Mouse (Mus musculus) G1E (cell line): Measurements from ENCODE around the gene Ppp1r3d. TPM values are rescaled to one million over a fixed set of nuclear protein-coding genes. Genes with fewer than 3 reads are reported as not detected.
A peak's percentile ranks its signal among the peaks of the same experiment; 100 is the strongest.

Source experiments
- ATAC-seq: 2 replicates; pipeline ENCODE4 v1.8.0; 2016; ENCODE audit warnings: mild to moderate bottlenecking; ENCODE audit not compliant: insufficient number of reproducible peaks, poor library complexity, low FRiP score, severe bottlenecking; ENCODE audit errors: extremely low read depth
- DNase-seq: peaks from one replicate; pipeline ENCODE4 v3.0.0; 2012; ENCODE audit warnings: low spot score
- H3K27me3 ChIP-seq: 2 replicates; pipeline ENCODE4 v1.6.1; 2012; ENCODE audit warnings: mild to moderate bottlenecking, low read length, inconsistent platforms; ENCODE audit not compliant: insufficient read depth
- H3K36me3 ChIP-seq: replicated peaks from 2 replicates; pipeline ENCODE3; 2012; ENCODE audit warnings: mild to moderate bottlenecking, inconsistent platforms
- H3K4me1 ChIP-seq: 2 replicates; pipeline ENCODE4 v1.6.1; 2012; ENCODE audit warnings: low read depth, low read length, inconsistent platforms, mixed read lengths; ENCODE audit not compliant: insufficient read depth
- H3K4me3 ChIP-seq: 2 replicates; pipeline ENCODE4 v1.5.1; 2012; ENCODE audit warnings: low read depth, mild to moderate bottlenecking, inconsistent platforms, low read length, moderate library complexity, mixed read lengths
- H3K9me3 ChIP-seq: replicated peaks from 2 replicates; pipeline ENCODE4 v1.6.1; 2012; ENCODE audit warnings: inconsistent platforms
- CTCF ChIP-seq: IDR thresholded peaks from 2 replicates; pipeline ENCODE4 v1.5.1; 2012; ENCODE audit warnings: low read depth, low read length, inconsistent platforms, mixed read lengths
- GATA1 ChIP-seq: IDR thresholded peaks from 2 replicates; pipeline ENCODE4 v1.6.1; 2012; ENCODE audit warnings: borderline replicate concordance, low read length, inconsistent platforms, mixed read lengths
- GATA2 ChIP-seq: IDR thresholded peaks from 2 replicates; pipeline ENCODE4 v1.6.1; 2012; ENCODE audit warnings: low read depth, low read length, inconsistent platforms, borderline replicate concordance
- POLR2AphosphoS5 ChIP-seq: IDR thresholded peaks from 2 replicates; pipeline ENCODE4 v1.6.1; 2012; ENCODE audit warnings: low read depth, low read length, inconsistent platforms; ENCODE audit not compliant: insufficient replicate concordance
- TAL1 ChIP-seq: conservative IDR thresholded peaks from 2 replicates; pipeline ENCODE4 v1.6.1; 2012; ENCODE audit warnings: low read depth, low read length, inconsistent platforms, mixed read lengths
- polyA plus RNA-seq: library from polyadenylated mRNA; stranded (reverse); fragments of >175 nt; gene quantifications from 2 replicates; pipeline ENCODE4 v1.2.3, GENCODE M21; 2012
- total RNA-seq, 2 experiments: library from RNA; stranded (forward) in 1 of 2; stranded (reverse) in 1 of 2; fragments of 200-1000 nt in 1 of 2; fragments of >200 nt in 1 of 2; fragmentation: Nextera tagmentation in 1 of 2; gene quantifications; 2 replicates each; pipeline ENCODE4 v1.2.3; 2014 to 2017

Ppp1r3d gene
- not detected in 2 replicates for total RNA-seq (2014; fragmentation: Nextera tagmentation)
- total RNA-seq (2017) = 0.05 TPM in 1 of 2 replicates, not detected in the other
- not detected in 2 replicates for polyA plus RNA-seq

DNA sequence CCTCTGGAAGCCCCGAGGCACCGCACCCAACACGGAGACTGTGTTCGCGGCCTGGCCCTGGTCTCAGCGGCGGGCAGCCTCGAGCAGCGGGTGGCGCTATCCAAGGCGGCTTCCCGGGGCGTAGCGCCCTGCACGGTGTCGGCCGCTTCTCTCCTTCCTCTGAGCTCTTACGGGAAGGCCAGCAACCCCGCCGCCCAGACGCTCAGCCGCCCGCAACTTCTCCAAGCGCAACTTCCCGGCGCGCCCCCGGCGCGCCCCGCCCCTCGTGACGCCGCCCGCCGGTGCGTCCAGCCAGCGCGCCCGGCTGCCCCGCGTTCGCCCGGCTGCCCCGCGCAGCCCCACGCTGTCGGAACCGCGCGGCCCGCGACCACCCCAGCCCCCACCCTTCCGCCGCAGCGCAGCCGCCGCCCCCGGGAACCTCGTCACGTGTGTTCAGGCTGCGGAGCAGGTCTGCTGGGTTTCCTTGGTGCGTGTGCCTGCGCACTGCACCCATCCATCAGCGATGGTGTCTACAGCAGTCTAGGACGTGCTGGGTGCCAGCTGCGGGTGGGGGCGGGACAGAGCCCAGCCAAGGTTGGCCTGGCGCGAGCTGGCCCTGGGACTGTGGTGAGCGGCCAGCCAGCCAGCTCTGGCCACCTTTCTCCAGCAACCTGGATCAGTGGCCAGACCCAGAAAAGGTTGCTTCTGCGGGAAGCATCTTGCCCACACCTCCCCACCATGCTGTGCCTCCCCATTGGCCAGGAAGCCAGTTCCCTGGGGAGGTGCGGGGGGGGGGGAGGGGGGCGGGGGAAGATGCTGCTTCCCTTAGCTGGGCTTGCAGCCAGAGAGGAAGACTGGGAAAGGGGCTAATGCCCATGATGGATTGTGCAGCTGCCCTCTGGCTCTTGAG is at the start of gene Ppp1r3d, which contains the start of gene Fam217b:
Gene Ppp1r3d, minus strand, starts transcription at position 212 of the 889 bp plus-strand sequence.
Gene Fam217b, plus strand, starts transcription at position 264 of the 889 bp plus-strand sequence.
- DNase-seq = no peak
- Histone ChIP-seq H3K9me3 (peaks cover 82% of the 10 kb centered on the region), H3K4me1 (no peaks in the 10 kb centered on the region), H3K36me3 (no peaks in the 10 kb centered on the region), H3K4me3 (peak within 1 kb of the TSS; percentile 39; the same call in 1 of the 2 replicates), H3K27me3 (no peaks in the 10 kb centered on the region; the same call in 1 of the 2 replicates)
- no peak for ATAC-seq
- TF ChIP-seq GATA2 = no peak
- no peak for TF ChIP-seq GATA1
- no peak for TF ChIP-seq TAL1
- TF ChIP-seq CTCF = no peak
- no peak for TF ChIP-seq POLR2AphosphoS5

DNA sequence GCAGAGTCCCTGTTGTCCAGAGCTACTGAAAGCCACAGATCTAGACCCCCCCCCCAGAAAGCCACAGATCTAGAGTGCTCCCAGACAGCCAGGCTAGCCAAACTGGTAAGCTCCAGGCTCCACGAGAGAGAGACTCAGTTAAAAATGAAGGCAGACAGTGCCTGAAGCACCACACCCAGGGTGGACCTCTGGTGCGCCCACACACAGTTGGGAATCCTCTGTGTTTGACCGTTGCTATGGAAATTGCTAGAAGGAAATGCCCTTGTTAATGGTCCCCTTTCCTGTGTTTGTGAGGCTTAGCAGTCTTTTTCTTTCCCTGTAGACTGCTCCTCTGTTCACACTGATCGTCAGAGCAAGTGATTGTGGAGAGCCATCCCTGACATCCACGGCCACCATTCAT is 46.1 kb upstream of the Ppp1r3d start:
- Histone ChIP-seq H3K4me1 (no peaks in the 10 kb centered on the region), H3K36me3 (no peaks in the 10 kb centered on the region), H3K9me3 (peaks cover 49% of the 10 kb centered on the region), H3K27me3 (no peaks in the 10 kb centered on the region), H3K4me3 (no peak overlapping the region)
- no peak for DNase-seq
- TF ChIP-seq CTCF (no peak), GATA2 (no peak), TAL1 (no peak)
- no peak for ATAC-seq

DNA sequence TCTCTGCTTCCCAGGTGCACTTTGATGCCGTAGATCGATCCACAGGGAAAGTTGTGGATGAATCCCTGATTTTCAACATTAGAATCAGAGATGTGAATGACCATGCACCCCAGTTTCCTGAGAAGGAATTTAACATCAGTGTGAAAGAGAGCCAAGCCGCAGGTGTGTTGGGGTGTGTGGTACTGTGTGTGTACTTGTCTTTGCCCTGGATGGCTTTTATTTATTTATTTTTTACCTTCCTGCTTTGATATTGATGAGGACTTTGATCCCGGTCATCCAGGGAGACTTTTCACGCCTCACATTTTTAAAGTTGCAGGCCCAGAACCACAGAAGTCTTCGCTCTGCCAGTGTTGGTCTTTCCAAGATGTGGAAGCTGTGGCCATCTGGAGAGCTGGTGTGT is 43.1 kb upstream of the Ppp1r3d start:
- Histone ChIP-seq H3K4me1 (no peaks in the 10 kb centered on the region), H3K4me3 (no peak overlapping the region), H3K9me3 (peaks cover 54% of the 10 kb centered on the region), H3K27me3 (no peaks in the 10 kb centered on the region), H3K36me3 (no peaks in the 10 kb centered on the region)
- TF ChIP-seq CTCF = no peak
- no peak for TF ChIP-seq TAL1
- TF ChIP-seq GATA1 = no peak
- TF ChIP-seq GATA2 = no peak
- no peak for TF ChIP-seq POLR2AphosphoS5
- no peak for ATAC-seq
- DNase-seq = no peak

DNA sequence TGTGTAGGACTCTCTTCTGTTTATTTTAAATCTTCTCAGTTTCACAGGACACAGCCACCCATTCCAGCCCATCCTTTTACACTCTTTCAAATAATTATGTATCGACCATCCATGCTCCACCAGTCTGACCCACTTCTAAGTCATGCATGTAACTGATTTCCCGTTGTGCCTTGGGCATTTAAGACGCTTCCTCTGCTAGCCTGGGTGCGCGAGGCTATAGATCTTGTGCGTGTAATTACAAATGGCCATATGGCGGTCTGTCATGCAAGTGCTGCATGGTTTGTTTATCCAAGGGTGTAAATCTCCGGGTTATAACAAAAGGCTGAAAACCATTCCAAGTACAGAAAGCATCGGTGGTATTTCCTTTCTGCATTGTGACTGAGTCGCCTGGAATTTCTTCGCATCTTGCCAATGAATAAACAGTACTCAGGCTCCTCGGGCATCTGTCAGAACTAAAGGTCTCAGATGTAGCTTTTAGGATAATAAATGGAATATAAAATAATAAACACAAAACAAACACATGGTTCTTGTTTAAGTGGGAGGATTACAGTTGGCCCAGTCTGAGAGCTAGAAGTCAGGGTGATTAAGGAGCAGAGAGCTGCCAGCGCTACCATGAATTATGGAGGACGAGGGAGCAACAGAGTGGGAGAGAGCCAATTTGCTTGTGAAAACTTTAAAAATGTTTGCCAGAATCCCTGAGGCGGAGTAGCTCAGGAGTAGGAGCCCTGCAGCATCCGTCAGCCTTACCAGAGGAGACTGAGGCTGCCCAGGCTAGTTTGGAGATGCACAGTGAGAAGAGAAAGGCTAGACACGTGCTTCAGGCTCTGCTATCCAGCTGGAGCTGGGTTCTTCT is 40.6 kb upstream of the Ppp1r3d start:
- no peaks in the 10 kb centered on the region for H3K36me3 ChIP-seq
- ATAC-seq = no peak
- no peaks in the 10 kb centered on the region for H3K4me1 ChIP-seq
- no peak for TF ChIP-seq TAL1
- no peak for TF ChIP-seq GATA1
- no peak for TF ChIP-seq GATA2
- no peak for TF ChIP-seq CTCF
- TF ChIP-seq POLR2AphosphoS5 = no peak
- no peak for DNase-seq
- peaks cover 56% of the 10 kb centered on the region for H3K9me3 ChIP-seq
- no peaks in the 10 kb centered on the region for H3K27me3 ChIP-seq
- H3K4me3 ChIP-seq = no peak overlapping the region

DNA sequence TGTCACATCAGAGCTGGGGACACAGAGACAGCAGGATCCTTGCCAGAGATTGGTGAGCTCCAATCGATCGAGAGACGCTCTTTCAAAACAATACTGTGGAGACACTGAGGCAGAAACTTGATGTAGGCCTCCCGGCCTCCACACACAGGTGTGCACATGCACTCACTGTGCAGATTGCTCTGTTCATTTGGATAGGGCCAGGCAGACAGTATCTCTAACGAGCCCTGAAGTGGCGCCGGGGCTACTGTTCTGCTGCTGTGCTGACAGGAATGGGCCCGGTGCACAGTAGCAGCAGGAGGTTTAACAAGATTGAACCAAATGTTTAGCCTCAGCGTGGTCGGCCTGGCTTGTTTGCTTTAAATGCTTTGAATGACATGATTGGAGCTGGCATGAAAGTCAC is 36.7 kb upstream of the Ppp1r3d start:
- Histone ChIP-seq H3K4me3 (no peak overlapping the region; the same call in 1 of the 2 replicates), H3K27me3 (no peaks in the 10 kb centered on the region), H3K9me3 (peaks cover 49% of the 10 kb centered on the region), H3K4me1 (no peaks in the 10 kb centered on the region), H3K36me3 (no peaks in the 10 kb centered on the region)
- TF ChIP-seq GATA1 (no peak), GATA2 (no peak), TAL1 (no peak), POLR2AphosphoS5 (no peak), CTCF (no peak)
- DNase-seq (no peak), ATAC-seq (no peak)

DNA sequence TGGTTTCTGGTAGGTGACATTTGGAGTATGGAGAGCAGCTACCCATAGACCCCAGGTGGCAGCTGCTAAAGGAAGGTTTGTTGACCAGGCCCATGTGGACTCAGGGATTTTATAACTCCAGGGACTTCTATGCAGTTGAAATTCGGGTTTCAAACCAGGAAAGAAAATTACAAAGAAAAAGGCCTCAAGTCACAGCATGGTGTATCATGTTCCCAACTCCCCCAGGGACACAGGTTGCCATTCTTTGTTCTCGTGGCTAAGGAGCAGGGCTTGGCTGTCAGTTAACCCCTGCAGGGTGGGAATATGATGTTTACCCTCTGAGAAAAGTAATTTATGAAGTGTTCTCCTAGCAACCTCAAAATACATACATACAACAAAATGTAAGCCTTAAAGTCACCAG is 36.0 kb upstream of the Ppp1r3d start:
- no peaks in the 10 kb centered on the region for H3K27me3 ChIP-seq
- peaks cover 45% of the 10 kb centered on the region for H3K9me3 ChIP-seq
- H3K36me3 ChIP-seq = no peaks in the 10 kb centered on the region
- TF ChIP-seq GATA2 = no peak
- TF ChIP-seq GATA1 = no peak
- TF ChIP-seq POLR2AphosphoS5 = no peak
- TF ChIP-seq TAL1 = no peak
- no peak for TF ChIP-seq CTCF
- no peaks in the 10 kb centered on the region for H3K4me1 ChIP-seq
- no peak for ATAC-seq
- H3K4me3 ChIP-seq = no peak overlapping the region
- DNase-seq = no peak
